Mouse (Mus musculus): ENCODE data around the gene Gmds.

Gmds gene

GRCm38 (mm10) chr13:31779281-31779981, 559.1 kb downstream of the Gmds start:
- DNase-seq: no peak

GRCm38 (mm10) chr13:31775762-31776161, 562.8 kb downstream of the Gmds start:
- no peak for DNase-seq

GRCm38 (mm10) chr13:31772882-31773281, 565.7 kb downstream of the Gmds start:
- DNase-seq: no peak
